In genomic region chr1:135131034-135131433, GRCm38 (mm10) we compare ENCODE assay signal across 9 mouse cellular contexts. TPM values are rescaled to one million over a fixed set of nuclear protein-coding genes. Genes with fewer than 3 reads are reported as not detected.
A peak's percentile ranks its signal among the peaks of the same experiment; 100 is the strongest.
DNase-seq lines count a peak whose midpoint lies in the region; ATAC-seq lines count a peak whose summit lies in the region.
"Had no signal": no experiment of that assay in that cellular context is flagged by ENCODE, and none has a peak within 500 bp of the region (broad histone marks: within the 10 kb centered on the region; RNA-seq: fewer than 3 reads in every experiment).

No protein-coding gene starts in this region.

- ATAC-seq in embryonic facial prominence, embryonic 14.5 days (ENCODE audit: low read depth): no peak
- ATAC-seq in stomach, embryonic 15.5 days (ENCODE audit: insufficient read depth, low FRiP score, low read depth): no peak
- no peak for ATAC-seq in erythroid progenitor cell, adult 5-6 weeks (replicated peaks; ENCODE audit: low FRiP score, poor library complexity, severe bottlenecking)
- ATAC-seq in hindbrain, embryonic 12.5 days (ENCODE audit: low FRiP score): no peak

- peaks cover 50% of the 10 kb centered on the region for H3K4me1 ChIP-seq in heart, embryonic 10.5 days
- peaks cover 29% of the 10 kb centered on the region for H3K4me1 ChIP-seq in embryonic facial prominence, embryonic 14.5 days (ENCODE audit: control insufficient read depth, insufficient read depth, low read length)
- 0 out of 2 replicates have a peak, but pooled peaks cover 23% of the 10 kb centered on the region for H3K4me1 ChIP-seq in stomach, embryonic 15.5 days
- peaks cover 19% of the 10 kb centered on the region for H3K4me1 ChIP-seq in hindbrain, embryonic 12.5 days

- no peaks in the 10 kb centered on the region for H3K9me3 ChIP-seq in heart, embryonic 10.5 days
- no peaks in the 10 kb centered on the region for H3K9me3 ChIP-seq in embryonic facial prominence, embryonic 14.5 days (ENCODE audit: control insufficient read depth, low read length)
- no peaks in the 10 kb centered on the region for H3K9me3 ChIP-seq in stomach, embryonic 15.5 days
- H3K9me3 ChIP-seq in hindbrain, embryonic 12.5 days (replicated peaks): no peaks in the 10 kb centered on the region
- H3K9me3 ChIP-seq: limb, embryonic 12.5 days had no signal

- no peaks in the 10 kb centered on the region for H3K36me3 ChIP-seq in heart, embryonic 10.5 days
- no peaks in the 10 kb centered on the region for H3K36me3 ChIP-seq in embryonic facial prominence, embryonic 14.5 days (ENCODE audit: control insufficient read depth, insufficient read depth, low read length)
- H3K36me3 ChIP-seq in stomach, embryonic 15.5 days: no peaks in the 10 kb centered on the region
- no peaks in the 10 kb centered on the region for H3K36me3 ChIP-seq in hindbrain, embryonic 12.5 days
- H3K36me3 ChIP-seq: limb, embryonic 12.5 days had no signal

- 17% methylated on average over 6 of the region's 6 CpGs for WGBS in heart, embryonic 10.5 days
- 28% methylated on average over 6 of the region's 6 CpGs for WGBS in embryonic facial prominence, embryonic 14.5 days
- whole genome bisulfite sequencing in stomach, embryonic 15.5 days: 31% methylated on average over 6 of the region's 6 CpGs
- 50% methylated on average over 6 of the region's 6 CpGs for WGBS in hindbrain, embryonic 12.5 days

- no peak overlapping the region for H3K4me2 ChIP-seq in embryonic facial prominence, embryonic 14.5 days (ENCODE audit: low read depth, low read length)
- H3K4me2 ChIP-seq in stomach, embryonic 15.5 days: peak overlapping the region; percentile 21; the same call in 1 of the 2 replicates
- no peak overlapping the region for H3K4me2 ChIP-seq in hindbrain, embryonic 12.5 days (replicated peaks)
- H3K4me2 ChIP-seq: limb, embryonic 12.5 days had no signal

- H3K27ac ChIP-seq in heart, embryonic 10.5 days: 0 out of 2 replicates have a peak overlapping the region, but pooled peaks have one; percentile 53
- 0 out of 2 replicates have a peak overlapping the region, but pooled peaks have one; percentile 53 for H3K27ac ChIP-seq in embryonic facial prominence, embryonic 14.5 days (replicated peaks; ENCODE audit: low read depth, low read length)
- peak overlapping the region; percentile 14; the same call in 1 of the 2 replicates for H3K27ac ChIP-seq in stomach, embryonic 15.5 days
- no peak overlapping the region for H3K27ac ChIP-seq in hindbrain, embryonic 12.5 days
- H3K27ac ChIP-seq: limb, embryonic 12.5 days had no signal

- no peak for DNase-seq in heart, embryonic 10.5 days (ENCODE audit: low spot score)
- DNase-seq in heart, adult 8-10 months (ENCODE audit: low spot score): no peak
- DNase-seq in embryonic facial prominence, embryonic 14.5 days (ENCODE audit: low spot score): peak; percentile 35
- peak; percentile 58 to 61 for DNase-seq in lung, adult 18-20 months
- no peak for DNase-seq in ovary, adult 18-20 months (ENCODE audit: low spot score)

- H3K27me3 ChIP-seq in heart, embryonic 10.5 days (ENCODE audit: insufficient read depth, poor library complexity, severe bottlenecking): peaks cover 84% of the 10 kb centered on the region
- H3K27me3 ChIP-seq in embryonic facial prominence, embryonic 14.5 days (replicated peaks; ENCODE audit: control insufficient read depth, insufficient read depth, low read length): no peaks in the 10 kb centered on the region
- H3K27me3 ChIP-seq in stomach, embryonic 15.5 days (replicated peaks): 0 out of 2 replicates have a peak, but pooled peaks cover 3% of the 10 kb centered on the region
- peaks cover 14% of the 10 kb centered on the region; the same call in 1 of the 2 replicates for H3K27me3 ChIP-seq in hindbrain, embryonic 12.5 days

- H3K4me3 ChIP-seq in heart, embryonic 10.5 days: no peak overlapping the region
- H3K4me3 ChIP-seq in embryonic facial prominence, embryonic 14.5 days (ENCODE audit: low read depth, low read length): no peak overlapping the region
- no peak overlapping the region for H3K4me3 ChIP-seq in stomach, embryonic 15.5 days (replicated peaks)
- H3K4me3 ChIP-seq in hindbrain, embryonic 12.5 days: no peak overlapping the region
- H3K4me3 ChIP-seq: limb, embryonic 12.5 days had no signal

- H3K9ac ChIP-seq in embryonic facial prominence, embryonic 14.5 days (ENCODE audit: low read depth, low read length): no peak overlapping the region
- H3K9ac ChIP-seq in stomach, embryonic 15.5 days: no peak overlapping the region
- H3K9ac ChIP-seq in hindbrain, embryonic 12.5 days: no peak overlapping the region
- H3K9ac ChIP-seq: limb, embryonic 12.5 days had no signal

RNA-seq across cellular contexts. Expression of gene Ptpn7, which starts 1.5 kb away (rescaled TPM):
- polyA plus RNA-seq in heart, embryonic 10.5 days (2016; fragmentation: Nextera tagmentation; extraction: Ambion mirVana): 1.5 and 5.0 TPM in 2 replicates
- 1 to 10 TPM in 1 of 4 experiments, under 1 TPM in 3; 0.34 to 1.5 (median 0.49) TPM for total RNA-seq in heart, adult 8-10 months (2022)
- 2.1 and 2.7 TPM in 2 replicates for polyA plus RNA-seq in embryonic facial prominence, embryonic 14.5 days (2014; fragmentation: Nextera tagmentation; extraction: Ambion mirVana)
- 2.4 and 3.3 TPM in 2 replicates for polyA plus RNA-seq in stomach, embryonic 15.5 days (2015; fragmentation: Nextera tagmentation; extraction: Ambion mirVana)
- total RNA-seq in erythroid progenitor cell, adult 5-6 weeks (2015; ENCODE audit: low replicate concordance): 8.3 and 12.2 TPM in 2 replicates
- total RNA-seq in erythroid progenitor cell, adult 5-6 weeks (2017; ENCODE audit: low replicate concordance): 10.8 and 11.9 TPM in 2 replicates
- 1.2 TPM in 2 replicates for polyA plus RNA-seq in hindbrain, embryonic 12.5 days (2016; fragmentation: Nextera tagmentation; extraction: Ambion mirVana)

RNA-seq across cellular contexts. Expression of gene Arl8a, which starts 15.6 kb away (rescaled TPM):
- polyA plus RNA-seq in heart, embryonic 10.5 days (2016; fragmentation: Nextera tagmentation; extraction: Ambion mirVana): 28.0 and 36.5 TPM in 2 replicates
- 10 to 100 TPM; 19.0 to 21.4 (median 20.7) TPM for total RNA-seq in heart, adult 8-10 months (2022)
- polyA plus RNA-seq in embryonic facial prominence, embryonic 14.5 days (2014; fragmentation: Nextera tagmentation; extraction: Ambion mirVana): 73.8 and 74.7 TPM in 2 replicates
- polyA plus RNA-seq in stomach, embryonic 15.5 days (2015; fragmentation: Nextera tagmentation; extraction: Ambion mirVana): 54.9 and 55.4 TPM in 2 replicates
- total RNA-seq in erythroid progenitor cell, adult 5-6 weeks (2015; ENCODE audit: low replicate concordance): 19.3 and 21.3 TPM in 2 replicates
- total RNA-seq in erythroid progenitor cell, adult 5-6 weeks (2017; ENCODE audit: low replicate concordance): 12.3 and 17.8 TPM in 2 replicates
- 171 and 183 TPM in 2 replicates for polyA plus RNA-seq in hindbrain, embryonic 12.5 days (2016; fragmentation: Nextera tagmentation; extraction: Ambion mirVana)

RNA-seq across cellular contexts. Expression of gene Lgr6, which starts 26.0 kb away (rescaled TPM):
- polyA plus RNA-seq in heart, embryonic 10.5 days (2016; fragmentation: Nextera tagmentation; extraction: Ambion mirVana): 0.49 and 0.64 TPM in 2 replicates
- total RNA-seq in heart, adult 8-10 months (2022): 10 to 100 TPM; 12.9 to 17.9 (median 15.9) TPM
- polyA plus RNA-seq in embryonic facial prominence, embryonic 14.5 days (2014; fragmentation: Nextera tagmentation; extraction: Ambion mirVana): 7.0 and 7.5 TPM in 2 replicates
- 1.6 and 1.8 TPM in 2 replicates for polyA plus RNA-seq in stomach, embryonic 15.5 days (2015; fragmentation: Nextera tagmentation; extraction: Ambion mirVana)
- not detected in 2 replicates for total RNA-seq in erythroid progenitor cell, adult 5-6 weeks (2015; ENCODE audit: low replicate concordance)
- total RNA-seq in erythroid progenitor cell, adult 5-6 weeks (2017; ENCODE audit: low replicate concordance): not detected in 2 replicates
- polyA plus RNA-seq in hindbrain, embryonic 12.5 days (2016; fragmentation: Nextera tagmentation; extraction: Ambion mirVana): 0.70 and 0.90 TPM in 2 replicates

RNA-seq across cellular contexts. Expression of gene Gpr37l1, which starts 36.4 kb away (rescaled TPM):
- polyA plus RNA-seq in heart, embryonic 10.5 days (2016; fragmentation: Nextera tagmentation; extraction: Ambion mirVana): not detected in 2 replicates
- total RNA-seq in heart, adult 8-10 months (2022): under 1 TPM; 0.44 to 0.71 (median 0.65) TPM
- polyA plus RNA-seq in embryonic facial prominence, embryonic 14.5 days (2014; fragmentation: Nextera tagmentation; extraction: Ambion mirVana): 0.34 and 0.47 TPM in 2 replicates
- 0.35 and 0.78 TPM in 2 replicates for polyA plus RNA-seq in stomach, embryonic 15.5 days (2015; fragmentation: Nextera tagmentation; extraction: Ambion mirVana)
- total RNA-seq in erythroid progenitor cell, adult 5-6 weeks (2015; ENCODE audit: low replicate concordance): not detected in 2 replicates
- total RNA-seq in erythroid progenitor cell, adult 5-6 weeks (2017; ENCODE audit: low replicate concordance): not detected in 2 replicates
- polyA plus RNA-seq in hindbrain, embryonic 12.5 days (2016; fragmentation: Nextera tagmentation; extraction: Ambion mirVana): 0.10 and 0.12 TPM in 2 replicates
- polyA plus RNA-seq: limb, embryonic 12.5 days had no signal

Comparison
In these comparisons a context has a peak if more than half of its experiments do, and no peak if none do; other contexts are left out.
1. DNase-seq: peak in embryonic facial prominence, embryonic 14.5 days (single experiment) and lung, adult 18-20 months (2 of 2); none in heart, embryonic 10.5 days (single experiment), heart, adult 8-10 months (single experiment) and ovary, adult 18-20 months (single experiment).